Mouse (Mus musculus) heart, postnatal 0 days (tissue): ENCODE measurements around the gene Ntm.

Experiments used
- CTCF ChIP-seq: IDR thresholded peaks from 2 replicates; pipeline ENCODE4 v1.5.1; 2016; ENCODE audit warnings: antibody characterized with exemption, control low read depth, low read depth
- EP300 ChIP-seq: IDR thresholded peaks from 2 replicates; pipeline ENCODE4 v1.6.1; 2016; ENCODE audit warnings: antibody characterized with exemption, low read depth

DNA sequence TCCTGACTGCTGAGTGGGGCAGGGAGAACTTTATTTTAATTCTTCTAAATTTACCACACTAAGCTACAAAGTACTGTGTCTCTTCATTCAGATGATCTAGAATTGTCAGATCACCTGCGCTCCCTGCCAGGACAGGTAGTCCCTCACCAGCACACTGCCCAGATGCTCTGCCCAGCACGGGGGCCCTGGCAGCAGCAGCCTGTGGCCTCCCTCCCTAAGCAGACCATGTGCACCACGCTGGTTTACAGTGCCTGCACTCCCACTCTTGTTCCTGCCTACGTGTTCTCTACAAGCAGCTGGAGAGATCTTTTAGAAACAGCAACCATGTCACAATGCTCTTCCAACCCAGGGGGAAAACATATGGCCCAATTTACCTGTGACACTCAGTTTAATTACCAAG lies 490.7 kb downstream of the Ntm start:
- TF ChIP-seq CTCF: no peak
- TF ChIP-seq EP300: no peak
